Mouse (Mus musculus) MEL (cell line): ENCODE results near the gene Wdr44.

Experiments used
- CHD2 ChIP-seq: IDR thresholded peaks from 2 replicates; pipeline ENCODE4 v1.6.1; 2011; ENCODE audit warnings: low read length, improper control_type of control experiment
- CTCF ChIP-seq, 3 experiments: IDR thresholded peaks in 2 of 3; conservative IDR thresholded peaks in 1 of 3; 2 replicates each; pipeline ENCODE4 v1.5.1; 2011 to 2012; ENCODE audit warnings: low read length in 3 of 3, low read depth in 2 of 3, mild to moderate bottlenecking in 2 of 3, improper control_type of control experiment in 1 of 3, inconsistent platforms in 1 of 3, mixed read lengths in 1 of 3, moderate library complexity in 1 of 3; ENCODE audit not compliant: control insufficient read depth in 1 of 3, insufficient read depth in 1 of 3, poor library complexity in 1 of 3, severe bottlenecking in 1 of 3
- EP300 ChIP-seq, 2 experiments: IDR thresholded peaks; 2 replicates each; pipeline ENCODE4 v1.6.1; 2011; ENCODE audit warnings: improper control_type of control experiment in 2 of 2, low read length in 2 of 2, low read depth in 1 of 2, mild to moderate bottlenecking in 1 of 2
- ETS1 ChIP-seq: IDR thresholded peaks from 2 replicates; pipeline ENCODE4 v1.6.1; 2012; ENCODE audit warnings: low read depth, mild to moderate bottlenecking, inconsistent platforms, low read length, improper control_type of control experiment, moderate library complexity
- JUND ChIP-seq: IDR thresholded peaks from 2 replicates; pipeline ENCODE4 v1.6.1; 2011; ENCODE audit warnings: low read depth, mild to moderate bottlenecking, improper control_type of control experiment, low read length
- MAX ChIP-seq: IDR thresholded peaks from 2 replicates; pipeline ENCODE4 v1.6.1; 2011; ENCODE audit warnings: low read length, improper control_type of control experiment
- POLR2A ChIP-seq, 2 experiments: IDR thresholded peaks; 2 replicates each; pipeline ENCODE4 v1.6.1; 2011 to 2012; ENCODE audit warnings: low read length in 2 of 2, mild to moderate bottlenecking in 2 of 2, control low read depth in 1 of 2, improper control_type of control experiment in 1 of 2, low read depth in 1 of 2, moderate library complexity in 1 of 2; ENCODE audit not compliant: control insufficient read depth in 1 of 2, insufficient read depth in 1 of 2, poor library complexity in 1 of 2
- POLR2AphosphoS5 ChIP-seq: IDR thresholded peaks from 2 replicates; pipeline ENCODE4 v1.6.1; 2012; ENCODE audit warnings: low read depth, borderline replicate concordance, mild to moderate bottlenecking, inconsistent platforms, low read length, moderate library complexity, mixed read lengths
- SIN3A ChIP-seq: IDR thresholded peaks from 2 replicates; pipeline ENCODE4 v1.6.1; 2012; ENCODE audit warnings: low read length, improper control_type of control experiment, inconsistent platforms
- ZC3H11A ChIP-seq: IDR thresholded peaks from 2 replicates; pipeline ENCODE4 v1.6.1; 2012; ENCODE audit warnings: low read depth, mild to moderate bottlenecking, inconsistent platforms, low read length, improper control_type of control experiment

DNA sequence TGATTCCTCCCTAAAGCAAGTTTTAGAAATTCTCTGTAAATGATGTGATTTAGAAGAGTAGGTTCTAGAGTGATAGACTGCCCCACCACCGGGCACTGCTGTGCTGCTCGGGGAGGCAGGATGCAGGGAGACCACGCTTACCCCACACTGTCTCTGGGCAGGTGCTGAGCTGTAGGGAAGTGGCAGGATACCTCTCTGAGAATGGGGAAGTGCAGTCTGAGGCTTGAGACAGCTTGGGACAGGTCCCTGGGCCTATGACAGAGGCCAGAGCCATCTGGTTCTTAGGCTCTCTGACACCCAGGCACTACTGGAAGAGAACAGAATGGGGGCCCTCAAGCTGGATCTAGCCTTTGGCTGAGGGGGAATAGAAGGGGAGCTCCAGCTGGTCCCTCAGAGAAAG lies 114.3 kb downstream of the Wdr44 start:
- TF ChIP-seq JUND (no peak), MAX (no peak), POLR2A (IDR thresholded peaks at IDR 0.05; ENCODE audit: control insufficient read depth in 1 of 2, insufficient read depth in 1 of 2, low read depth in 1 of 2, low read length in 2 of 2, poor library complexity in 1 of 2) (no peak), EP300 (IDR thresholded peaks at IDR 0.05; ENCODE audit: low read depth in 1 of 2, low read length in 2 of 2) (no peak), CTCF (IDR thresholded peaks at IDR 0.05 in 2 of 3, conservative IDR thresholded peaks at IDR 0.05 in 1 of 3; ENCODE audit: control insufficient read depth in 1 of 3, insufficient read depth in 1 of 3, low read depth in 2 of 3, low read length in 3 of 3, poor library complexity in 1 of 3, severe bottlenecking in 1 of 3) (no peak), CHD2 (no peak), ETS1 (no peak), ZC3H11A (no peak), POLR2AphosphoS5 (no peak), SIN3A (no peak)
